Mouse (Mus musculus): Measurements from ENCODE around the gene Inpp1. TPM values are rescaled to one million over a fixed set of nuclear protein-coding genes. Genes with fewer than 3 reads are reported as not detected.

Inpp1 gene
- polyA plus RNA-seq, 1 experiment from 2014 or later: 35.2 TPM

- Histone ChIP-seq H3K4me1 (ENCODE audit: control insufficient read depth, insufficient read depth, low read length) (no peaks in the 10 kb centered on the region), H3K27me3 (ENCODE audit: control insufficient read depth, insufficient read depth, low read length) (no peaks in the 10 kb centered on the region), H3K27ac (ENCODE audit: low read depth, low read length) (no peak overlapping the region), H3K36me3 (ENCODE audit: control insufficient read depth, insufficient read depth, low read length) (no peaks in the 10 kb centered on the region), H3K9me3 (ENCODE audit: control insufficient read depth, low read length) (no peaks in the 10 kb centered on the region), H3K4me3 (ENCODE audit: low read depth, low read length) (no peak overlapping the region), H3K9ac (replicated peaks; ENCODE audit: low read depth, low read length) (no peak overlapping the region), H3K4me2 (ENCODE audit: low read depth, low read length) (no peak overlapping the region)
- no peak for ATAC-seq (ENCODE audit: low read depth)
- 41% methylated on average over 1 of the region's 1 CpGs for WGBS
These were observed 59.3 kb downstream of the Inpp1 start for GRCm38 (mm10) chr1:52758174-52758573.

DNA sequence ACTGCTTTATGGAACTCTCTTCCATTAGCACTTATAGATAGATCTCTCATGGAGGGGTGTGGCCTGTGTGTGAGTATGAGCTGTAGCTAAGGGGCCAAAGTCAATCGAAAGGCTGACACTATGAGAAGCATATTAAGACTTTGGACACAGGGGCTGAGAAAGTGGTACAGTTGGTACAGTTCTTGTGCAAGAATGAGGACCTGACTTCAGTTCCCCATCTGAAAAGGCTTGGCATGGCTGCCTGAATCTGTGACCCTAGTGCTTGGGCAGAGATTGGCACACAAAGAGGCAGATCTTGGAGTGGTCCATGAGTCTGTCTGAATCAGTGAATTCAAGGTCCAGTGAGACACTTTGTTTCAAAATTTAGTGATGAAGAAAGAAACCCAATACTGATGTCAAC, 63.2 kb downstream of the Inpp1 start:
- Histone ChIP-seq H3K9me3 (ENCODE audit: control insufficient read depth, low read length) (no peaks in the 10 kb centered on the region), H3K9ac (replicated peaks; ENCODE audit: low read depth, low read length) (no peak overlapping the region), H3K27ac (ENCODE audit: low read depth, low read length) (no peak overlapping the region), H3K4me2 (ENCODE audit: low read depth, low read length) (no peak overlapping the region), H3K4me3 (ENCODE audit: low read depth, low read length) (no peak overlapping the region), H3K27me3 (ENCODE audit: control insufficient read depth, insufficient read depth, low read length) (no peaks in the 10 kb centered on the region), H3K4me1 (ENCODE audit: control insufficient read depth, insufficient read depth, low read length) (no peaks in the 10 kb centered on the region), H3K36me3 (ENCODE audit: control insufficient read depth, insufficient read depth, low read length) (no peaks in the 10 kb centered on the region)
- no peak for ATAC-seq (ENCODE audit: low read depth)
- 96% methylated on average over 1 of the region's 1 CpGs for WGBS

GRCm38 (mm10) chr1:52753828-52754227, 63.7 kb downstream of the Inpp1 start:
- no peak overlapping the region for H3K4me3 ChIP-seq (ENCODE audit: low read depth, low read length)
- H3K27ac ChIP-seq (ENCODE audit: low read depth, low read length): no peak overlapping the region
- H3K36me3 ChIP-seq (ENCODE audit: control insufficient read depth, insufficient read depth, low read length): no peaks in the 10 kb centered on the region
- H3K4me1 ChIP-seq (ENCODE audit: control insufficient read depth, insufficient read depth, low read length): no peaks in the 10 kb centered on the region
- no peak overlapping the region for H3K4me2 ChIP-seq (ENCODE audit: low read depth, low read length)
- H3K9ac ChIP-seq (replicated peaks; ENCODE audit: low read depth, low read length): no peak overlapping the region
- WGBS: 90% methylated on average over 2 of the region's 2 CpGs
- no peak for ATAC-seq (ENCODE audit: low read depth)
- H3K27me3 ChIP-seq (ENCODE audit: control insufficient read depth, insufficient read depth, low read length): no peaks in the 10 kb centered on the region
- no peaks in the 10 kb centered on the region for H3K9me3 ChIP-seq (ENCODE audit: control insufficient read depth, low read length)

GRCm38 (mm10) chr1:52752706-52753105, 64.8 kb downstream of the Inpp1 start:
- Histone ChIP-seq H3K4me3 (ENCODE audit: low read depth, low read length) (no peak overlapping the region), H3K9ac (replicated peaks; ENCODE audit: low read depth, low read length) (no peak overlapping the region), H3K4me2 (ENCODE audit: low read depth, low read length) (no peak overlapping the region), H3K27ac (ENCODE audit: low read depth, low read length) (no peak overlapping the region), H3K9me3 (ENCODE audit: control insufficient read depth, low read length) (no peaks in the 10 kb centered on the region), H3K4me1 (ENCODE audit: control insufficient read depth, insufficient read depth, low read length) (no peaks in the 10 kb centered on the region), H3K36me3 (ENCODE audit: control insufficient read depth, insufficient read depth, low read length) (no peaks in the 10 kb centered on the region), H3K27me3 (ENCODE audit: control insufficient read depth, insufficient read depth, low read length) (no peaks in the 10 kb centered on the region)
- WGBS: 82% methylated on average over 3 of the region's 3 CpGs
- ATAC-seq (ENCODE audit: low read depth): no peak

- 84% methylated on average over 1 of the region's 1 CpGs for WGBS
- no peak overlapping the region for H3K4me3 ChIP-seq (ENCODE audit: low read depth, low read length)
- no peaks in the 10 kb centered on the region for H3K4me1 ChIP-seq (ENCODE audit: control insufficient read depth, insufficient read depth, low read length)
- no peak for ATAC-seq (ENCODE audit: low read depth)
- no peak overlapping the region for H3K4me2 ChIP-seq (ENCODE audit: low read depth, low read length)
- H3K9me3 ChIP-seq (ENCODE audit: control insufficient read depth, low read length): no peaks in the 10 kb centered on the region
- H3K27me3 ChIP-seq (ENCODE audit: control insufficient read depth, insufficient read depth, low read length): no peaks in the 10 kb centered on the region
- no peak overlapping the region for H3K27ac ChIP-seq (ENCODE audit: low read depth, low read length)
- no peaks in the 10 kb centered on the region for H3K36me3 ChIP-seq (ENCODE audit: control insufficient read depth, insufficient read depth, low read length)
- H3K9ac ChIP-seq (replicated peaks; ENCODE audit: low read depth, low read length): no peak overlapping the region
These were observed 65.9 kb downstream of the Inpp1 start for GRCm38 (mm10) chr1:52751634-52752033.

DNA sequence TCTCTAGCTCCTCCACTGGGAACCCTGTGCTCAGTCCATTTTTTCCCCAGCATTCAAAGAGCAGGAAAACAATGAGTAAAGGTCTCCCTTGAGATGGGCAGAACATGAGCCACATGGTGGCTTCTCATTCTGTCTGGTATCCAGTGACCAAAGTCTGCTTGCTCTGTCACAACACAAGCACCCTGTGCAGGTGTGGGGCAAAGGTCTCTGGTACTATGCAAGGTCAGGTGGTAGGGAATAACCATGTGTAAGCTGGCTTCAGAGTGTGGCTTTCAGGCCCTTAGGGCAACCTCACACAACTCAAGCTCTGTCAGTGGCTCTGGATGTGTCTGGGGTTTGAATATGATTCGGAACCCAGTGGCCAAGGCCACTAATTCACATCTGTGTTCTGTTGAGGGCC, 67.5 kb downstream of the Inpp1 start:
- no peaks in the 10 kb centered on the region for H3K4me1 ChIP-seq (ENCODE audit: control insufficient read depth, insufficient read depth, low read length)
- H3K27me3 ChIP-seq (ENCODE audit: control insufficient read depth, insufficient read depth, low read length): no peaks in the 10 kb centered on the region
- no peak overlapping the region for H3K4me3 ChIP-seq (ENCODE audit: low read depth, low read length)
- H3K9me3 ChIP-seq (ENCODE audit: control insufficient read depth, low read length): no peaks in the 10 kb centered on the region
- H3K36me3 ChIP-seq (ENCODE audit: control insufficient read depth, insufficient read depth, low read length): no peaks in the 10 kb centered on the region
- WGBS: 84% methylated on average over 1 of the region's 1 CpGs
- no peak for ATAC-seq (ENCODE audit: low read depth)
- no peak overlapping the region for H3K9ac ChIP-seq (replicated peaks; ENCODE audit: low read depth, low read length)
- no peak overlapping the region for H3K4me2 ChIP-seq (ENCODE audit: low read depth, low read length)
- H3K27ac ChIP-seq (ENCODE audit: low read depth, low read length): no peak overlapping the region

DNA sequence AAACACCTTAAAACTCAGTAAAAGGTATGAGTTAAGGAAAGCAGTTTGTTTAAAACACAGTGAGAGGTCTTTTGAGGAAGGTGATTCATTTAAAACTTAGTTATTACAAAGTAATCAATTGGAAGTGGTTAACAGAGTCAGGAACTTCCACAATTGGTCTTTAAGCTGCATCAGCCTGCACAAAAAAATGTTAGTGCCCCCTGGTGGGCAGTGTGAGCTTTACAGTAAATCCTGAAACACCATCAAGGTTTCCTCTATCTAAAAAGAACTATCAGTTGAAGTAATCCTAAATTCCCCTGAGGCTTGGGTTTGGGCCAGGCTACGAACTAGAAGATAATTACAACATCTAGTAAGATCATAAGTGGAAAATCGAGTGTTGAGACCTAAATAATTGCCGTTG, 69.2 kb downstream of the Inpp1 start:
- Histone ChIP-seq H3K36me3 (ENCODE audit: control insufficient read depth, insufficient read depth, low read length) (no peaks in the 10 kb centered on the region), H3K27me3 (ENCODE audit: control insufficient read depth, insufficient read depth, low read length) (no peaks in the 10 kb centered on the region), H3K4me2 (ENCODE audit: low read depth, low read length) (no peak overlapping the region), H3K9me3 (ENCODE audit: control insufficient read depth, low read length) (no peaks in the 10 kb centered on the region), H3K9ac (replicated peaks; ENCODE audit: low read depth, low read length) (no peak overlapping the region), H3K27ac (ENCODE audit: low read depth, low read length) (no peak overlapping the region), H3K4me3 (ENCODE audit: low read depth, low read length) (no peak overlapping the region), H3K4me1 (ENCODE audit: control insufficient read depth, insufficient read depth, low read length) (no peaks in the 10 kb centered on the region)
- 30% methylated on average over 3 of the region's 3 CpGs for WGBS
- ATAC-seq (ENCODE audit: low read depth): peak; percentile 73

DNA sequence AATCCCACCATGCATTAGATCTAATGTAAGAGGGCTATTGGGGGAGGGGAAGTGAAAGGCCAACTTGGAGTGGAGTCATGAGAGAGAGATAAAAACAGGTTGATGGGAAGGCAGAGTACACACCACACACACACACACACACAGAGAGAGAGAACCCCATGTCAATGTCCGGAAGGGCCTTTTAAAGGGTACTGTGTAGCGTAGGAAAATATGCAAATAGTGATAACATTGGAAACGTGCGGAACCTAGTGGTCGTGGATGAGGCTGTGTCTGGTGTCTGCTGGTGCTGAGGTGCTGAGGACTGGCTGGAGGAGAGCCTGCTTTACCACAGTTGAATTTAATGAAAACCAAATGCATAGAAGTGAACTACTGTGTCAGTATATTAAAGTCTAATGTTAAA, 74.9 kb downstream of the Inpp1 start:
- ATAC-seq (ENCODE audit: low read depth): no peak
- H3K36me3 ChIP-seq (ENCODE audit: control insufficient read depth, insufficient read depth, low read length): no peaks in the 10 kb centered on the region
- no peak overlapping the region for H3K4me2 ChIP-seq (ENCODE audit: low read depth, low read length)
- no peak overlapping the region for H3K27ac ChIP-seq (ENCODE audit: low read depth, low read length)
- no peak overlapping the region for H3K9ac ChIP-seq (replicated peaks; ENCODE audit: low read depth, low read length)
- WGBS: 88% methylated on average over 5 of the region's 5 CpGs
- no peaks in the 10 kb centered on the region for H3K4me1 ChIP-seq (ENCODE audit: control insufficient read depth, insufficient read depth, low read length)
- no peak overlapping the region for H3K4me3 ChIP-seq (ENCODE audit: low read depth, low read length)
- no peaks in the 10 kb centered on the region for H3K27me3 ChIP-seq (ENCODE audit: control insufficient read depth, insufficient read depth, low read length)
- H3K9me3 ChIP-seq (ENCODE audit: control insufficient read depth, low read length): no peaks in the 10 kb centered on the region
